Mouse (Mus musculus) right cerebral cortex, adult 2 months (tissue): Measurements from ENCODE around the gene 6430531B16Rik.

Experiments used
- DNase-seq, 2 experiments: peaks; one replicate each; pipeline ENCODE4 v3.0.0; 2021 to 2022; ENCODE audit warnings: low spot score in 2 of 2

6430531B16Rik gene

GRCm38 (mm10) chr7:139970979-139971378 is 7.6 kb downstream of the 6430531B16Rik start:
- no peak for DNase-seq

DNA sequence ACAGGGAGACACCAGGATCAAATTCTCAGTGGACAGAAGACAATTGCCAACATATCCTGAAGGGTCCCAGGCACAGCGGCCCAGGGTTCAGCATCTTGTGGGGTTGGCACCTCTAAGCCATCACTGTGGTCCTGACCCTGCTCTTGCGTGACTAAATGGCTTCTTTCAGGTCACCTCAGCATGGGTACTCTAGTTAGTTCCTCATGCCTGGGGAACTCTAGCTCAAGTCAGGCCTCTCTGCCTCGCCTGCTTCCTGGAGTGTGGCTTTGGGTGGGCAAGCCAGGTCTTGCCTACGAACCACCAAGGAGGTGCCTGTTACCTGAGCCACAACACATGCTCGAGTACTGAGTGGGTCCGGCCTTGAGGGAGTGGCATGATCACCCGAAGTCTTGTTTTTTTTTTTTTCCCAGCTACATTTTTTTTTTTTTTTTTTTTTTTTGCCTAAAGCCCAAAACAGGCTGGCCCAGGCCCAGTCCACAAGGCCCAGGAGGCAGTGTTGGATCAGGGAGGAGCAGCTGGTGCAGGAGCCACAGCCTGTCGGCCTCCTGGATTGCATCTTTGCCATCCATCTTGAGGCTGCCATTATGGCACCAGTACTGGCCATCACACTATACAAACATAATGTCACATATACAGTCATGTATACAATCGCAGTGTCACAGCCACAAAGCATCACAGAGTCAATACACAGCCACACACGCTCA is 8.2 kb downstream of the 6430531B16Rik start:
- no peak for DNase-seq

DNA sequence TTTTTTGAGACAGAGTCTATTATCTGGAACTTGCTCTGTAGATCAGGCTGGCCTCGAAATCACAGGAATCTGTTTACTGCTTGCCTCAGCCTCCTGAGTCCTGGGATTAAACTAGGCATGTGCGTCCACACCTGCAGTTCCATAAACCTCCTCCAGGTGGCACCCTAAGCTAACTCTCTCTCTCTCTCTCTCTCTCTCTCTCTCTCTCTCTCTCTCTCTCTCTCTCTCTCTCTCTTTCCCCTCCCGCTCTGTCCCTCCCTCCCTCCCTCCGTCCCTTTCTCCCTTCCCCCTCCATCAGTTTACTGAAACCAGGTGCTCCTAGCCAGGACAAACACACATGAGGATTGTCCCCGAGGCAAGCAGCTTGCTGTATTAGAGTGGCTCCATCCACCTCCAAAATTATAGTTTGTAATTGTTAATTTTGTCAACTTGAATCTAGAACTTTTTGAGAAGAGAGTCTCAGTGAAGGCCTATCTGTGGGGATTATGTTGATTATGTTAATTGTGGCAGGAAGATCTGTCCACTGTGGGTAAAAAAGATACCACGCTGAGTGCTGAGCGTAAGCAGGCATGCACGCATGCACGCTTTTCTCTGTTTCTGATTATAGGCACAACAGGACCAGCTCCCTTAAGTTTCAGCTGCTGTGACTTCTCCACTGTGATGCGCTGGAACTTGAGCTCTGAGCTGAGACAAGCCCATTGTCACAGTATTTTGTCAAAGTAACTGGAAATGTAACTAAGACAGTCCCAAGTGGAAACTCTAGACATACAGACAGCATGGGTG is 9.0 kb downstream of the 6430531B16Rik start:
- DNase-seq, result peak; percentile 92 to 95

DNA sequence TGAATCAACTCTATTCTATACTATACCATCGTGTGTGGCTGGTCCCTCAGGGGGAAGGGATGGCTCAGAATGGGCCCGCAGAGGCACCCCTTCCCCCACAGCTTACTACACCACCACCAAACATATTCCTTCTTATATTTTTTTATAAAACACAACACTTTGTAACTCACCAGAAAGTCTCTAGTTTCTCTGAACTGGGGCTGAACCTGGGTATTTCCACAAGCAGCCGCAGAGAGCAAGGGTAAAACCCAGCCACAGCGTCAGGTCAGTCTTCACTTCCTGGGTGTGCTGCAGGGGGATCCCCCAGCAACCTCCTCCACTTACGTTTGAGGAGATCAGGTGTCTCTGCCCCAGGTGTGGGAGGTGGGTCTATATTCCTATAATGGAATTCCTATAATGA is 10.1 kb downstream of the 6430531B16Rik start:
- DNase-seq, result no peak

- DNase-seq, result no peak
Observed at GRCm38 (mm10) chr7:139967175-139967574, 11.4 kb downstream of the 6430531B16Rik start.

GRCm38 (mm10) chr7:139963814-139964213 is 14.7 kb downstream of the 6430531B16Rik start:
- no peak for DNase-seq

DNA sequence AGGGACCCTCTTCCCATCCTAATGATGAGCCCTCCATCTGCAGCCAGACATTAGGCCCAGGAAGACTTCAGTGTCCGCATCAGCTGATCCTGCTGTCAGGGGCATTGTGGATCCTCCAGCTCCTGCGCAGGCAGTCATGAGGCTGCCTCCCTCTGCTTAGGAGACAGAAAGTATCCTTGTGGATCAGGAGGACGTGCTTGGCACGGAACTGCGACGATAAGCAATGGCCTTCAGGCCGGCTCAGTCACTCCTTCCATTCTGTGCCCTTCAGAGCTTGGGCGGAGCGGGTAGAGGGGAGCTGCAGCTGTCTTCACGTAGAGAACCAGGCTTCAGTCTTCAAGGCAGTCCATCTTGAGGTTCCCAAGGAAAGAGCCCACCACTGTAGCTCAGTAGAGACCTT is 17.4 kb downstream of the 6430531B16Rik start:
- DNase-seq, result no peak

GRCm38 (mm10) chr7:139957958-139958357 is 20.6 kb downstream of the 6430531B16Rik start:
- DNase-seq, result no peak

GRCm38 (mm10) chr7:139957437-139957836 is 21.1 kb downstream of the 6430531B16Rik start:
- DNase-seq, result no peak

GRCm38 (mm10) chr7:139956658-139957057 is 21.9 kb downstream of the 6430531B16Rik start:
- no peak for DNase-seq

DNA sequence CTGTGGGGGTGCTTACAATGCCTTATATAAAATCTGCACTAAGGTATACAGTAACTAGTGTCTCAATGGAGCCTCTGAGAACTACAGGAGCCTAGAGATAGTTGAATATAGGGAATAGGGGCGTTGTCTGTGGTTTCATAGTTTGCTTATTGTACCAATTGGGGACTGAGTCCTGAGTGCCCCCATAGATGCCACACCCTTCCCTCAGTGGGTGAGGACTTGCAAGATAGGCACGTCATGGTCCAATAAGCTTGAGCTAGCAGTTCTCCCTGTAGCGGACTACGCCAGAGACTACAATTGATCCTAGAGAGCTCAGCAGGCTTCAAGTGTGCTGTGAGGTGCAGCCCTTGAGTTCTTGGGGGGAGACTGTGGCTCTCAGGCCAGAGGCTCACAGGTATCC is 23.1 kb downstream of the 6430531B16Rik start:
- no peak for DNase-seq

GRCm38 (mm10) chr7:139951991-139952633 is 26.4 kb downstream of the 6430531B16Rik start:
- DNase-seq, result no peak

GRCm38 (mm10) chr7:139951079-139951478 is 27.5 kb downstream of the 6430531B16Rik start:
- DNase-seq, result no peak

- no peak for DNase-seq
Observed at GRCm38 (mm10) chr7:139950283-139950971, 28.1 kb downstream of the 6430531B16Rik start.

GRCm38 (mm10) chr7:139949893-139950282 is 28.7 kb downstream of the 6430531B16Rik start:
- DNase-seq, result no peak

GRCm38 (mm10) chr7:139946032-139946431 is 32.5 kb downstream of the 6430531B16Rik start:
- no peak for DNase-seq

- DNase-seq, result no peak
Observed at GRCm38 (mm10) chr7:139945516-139945915, 33.0 kb downstream of the 6430531B16Rik start.

- no peak for DNase-seq
Observed at GRCm38 (mm10) chr7:139944291-139945240, 34.0 kb downstream of the 6430531B16Rik start.

- DNase-seq, result peak in 1 of 2 experiments; percentile 12
Observed at GRCm38 (mm10) chr7:139943674-139944281, 34.8 kb downstream of the 6430531B16Rik start, which contains the start of gene Utf1. Gene Utf1 (plus strand): TSS chr7:139943789.

DNA sequence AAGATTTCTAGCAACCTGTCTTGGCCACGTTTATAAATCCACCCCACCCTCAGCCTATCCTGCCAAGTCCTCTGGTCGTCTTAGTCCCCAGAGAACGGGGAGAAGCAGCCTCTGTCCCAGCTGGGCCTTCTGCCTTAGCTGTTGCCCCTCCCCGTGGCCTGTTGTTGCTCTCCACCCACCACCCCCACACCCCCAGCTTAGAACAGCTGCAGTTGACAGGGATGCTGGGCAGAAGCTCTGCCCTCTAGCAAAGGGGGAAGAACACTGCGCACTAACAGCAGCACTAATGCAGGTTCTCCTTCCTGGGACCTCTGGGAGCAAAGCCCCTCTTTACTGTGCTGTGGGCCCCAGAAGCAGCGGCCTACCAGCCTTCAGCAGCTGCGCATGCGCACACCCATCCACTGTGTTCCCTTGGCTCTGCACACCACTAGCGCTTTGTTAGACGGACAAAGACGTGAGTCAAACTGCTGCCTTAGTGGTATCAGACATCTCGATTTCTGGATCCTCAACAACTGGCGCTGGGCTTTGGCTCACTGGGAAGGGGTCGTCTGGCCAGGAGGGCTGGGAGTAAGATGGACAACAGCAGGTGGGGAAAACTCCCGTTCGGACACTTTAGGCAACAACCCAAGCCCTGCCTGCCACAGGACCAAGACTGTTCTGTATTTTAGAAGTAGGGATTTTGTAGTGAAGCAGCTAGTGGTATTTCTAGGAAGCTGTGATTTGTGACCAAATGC is 37.9 kb downstream of the 6430531B16Rik start:
- DNase-seq, result no peak
